Mouse (Mus musculus) adrenal gland, adult (tissue): ENCODE results near the gene Mex3b.

Source experiments
- DNase-seq, 2 experiments: peaks; one replicate each; pipeline ENCODE4 v3.0.0; 2022 to 2023; ENCODE audit warnings: low spot score in 1 of 2; ENCODE audit not compliant: inconsistent age in 2 of 2

The Mex3b gene

DNA sequence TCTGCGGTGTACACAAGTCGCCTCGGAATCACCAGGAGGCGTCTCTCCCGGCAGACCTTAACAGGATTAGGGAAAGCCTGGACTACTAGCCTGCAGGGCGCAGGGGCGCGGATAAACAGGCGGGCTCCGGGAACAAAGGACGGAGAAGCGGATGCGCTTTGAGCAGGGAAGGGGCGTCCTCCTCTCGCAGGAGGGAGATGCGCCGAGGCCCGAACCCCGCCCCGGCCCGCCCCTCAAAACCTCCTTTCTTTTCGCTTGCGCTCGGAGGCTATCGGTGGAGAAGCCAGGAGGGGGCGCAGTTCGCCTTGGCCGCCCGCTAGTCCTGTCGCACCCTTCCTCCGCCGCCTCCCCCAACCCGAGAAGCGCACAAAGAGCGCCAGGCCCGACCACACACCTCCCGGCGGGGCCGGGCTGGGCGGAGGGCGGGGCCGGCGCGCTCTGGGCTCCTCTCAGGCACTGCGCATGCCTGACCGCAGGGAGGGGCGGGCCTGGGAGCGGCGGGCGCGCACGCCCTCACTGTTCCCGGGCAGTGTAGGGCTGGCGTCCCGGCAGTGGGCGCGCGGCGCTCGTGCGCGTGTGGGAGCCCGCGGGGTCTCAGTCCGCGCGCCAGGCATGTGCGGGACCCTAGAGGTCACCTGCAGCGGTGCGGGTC is 1.2 kb upstream of the Mex3b start:
- DNase-seq = peak; percentile 98 to 99

GRCm38 (mm10) chr7:82866486-82867270 is 455 bp upstream of the Mex3b start:
- peak; percentile 94 to 98 for DNase-seq

DNA sequence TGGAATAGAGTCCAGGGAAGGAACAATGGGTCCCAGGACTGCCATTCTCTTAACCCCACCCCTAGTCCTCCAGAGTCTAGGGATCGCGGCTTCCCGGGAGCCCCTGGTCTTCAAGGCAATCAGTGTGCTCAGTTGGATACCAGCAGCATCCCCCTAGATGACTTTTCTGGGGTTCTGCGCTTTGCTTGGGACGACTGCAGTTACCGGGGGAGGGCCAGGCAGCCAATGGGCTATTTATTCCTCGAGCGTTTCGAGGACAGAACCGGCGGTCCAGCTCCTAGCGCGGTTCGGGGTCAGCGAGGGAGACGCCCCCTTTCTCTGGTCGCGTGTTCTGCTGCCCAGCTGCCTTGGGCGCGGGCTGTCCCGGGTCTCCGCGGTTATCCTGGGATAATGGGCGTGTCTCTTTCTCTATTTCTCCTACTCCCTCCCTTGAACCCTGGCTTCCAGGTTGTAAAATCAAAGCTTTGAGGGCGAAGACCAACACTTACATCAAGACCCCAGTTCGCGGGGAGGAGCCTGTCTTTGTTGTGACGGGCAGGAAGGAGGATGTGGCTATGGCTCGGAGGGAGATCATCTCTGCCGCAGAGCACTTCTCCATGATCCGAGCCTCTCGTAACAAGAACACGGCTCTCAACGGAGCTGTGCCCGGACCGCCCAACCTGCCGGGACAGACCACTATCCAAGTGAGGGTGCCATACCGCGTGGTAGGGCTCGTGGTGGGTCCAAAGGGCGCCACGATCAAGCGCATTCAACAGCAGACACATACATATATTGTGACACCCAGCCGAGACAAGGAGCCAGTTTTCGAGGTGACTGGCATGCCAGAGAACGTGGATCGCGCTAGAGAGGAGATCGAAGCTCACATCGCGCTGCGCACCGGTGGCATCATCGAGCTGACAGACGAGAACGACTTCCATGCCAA is 1.4 kb downstream of the Mex3b start:
- peak; percentile 36 to 65 for DNase-seq

DNA sequence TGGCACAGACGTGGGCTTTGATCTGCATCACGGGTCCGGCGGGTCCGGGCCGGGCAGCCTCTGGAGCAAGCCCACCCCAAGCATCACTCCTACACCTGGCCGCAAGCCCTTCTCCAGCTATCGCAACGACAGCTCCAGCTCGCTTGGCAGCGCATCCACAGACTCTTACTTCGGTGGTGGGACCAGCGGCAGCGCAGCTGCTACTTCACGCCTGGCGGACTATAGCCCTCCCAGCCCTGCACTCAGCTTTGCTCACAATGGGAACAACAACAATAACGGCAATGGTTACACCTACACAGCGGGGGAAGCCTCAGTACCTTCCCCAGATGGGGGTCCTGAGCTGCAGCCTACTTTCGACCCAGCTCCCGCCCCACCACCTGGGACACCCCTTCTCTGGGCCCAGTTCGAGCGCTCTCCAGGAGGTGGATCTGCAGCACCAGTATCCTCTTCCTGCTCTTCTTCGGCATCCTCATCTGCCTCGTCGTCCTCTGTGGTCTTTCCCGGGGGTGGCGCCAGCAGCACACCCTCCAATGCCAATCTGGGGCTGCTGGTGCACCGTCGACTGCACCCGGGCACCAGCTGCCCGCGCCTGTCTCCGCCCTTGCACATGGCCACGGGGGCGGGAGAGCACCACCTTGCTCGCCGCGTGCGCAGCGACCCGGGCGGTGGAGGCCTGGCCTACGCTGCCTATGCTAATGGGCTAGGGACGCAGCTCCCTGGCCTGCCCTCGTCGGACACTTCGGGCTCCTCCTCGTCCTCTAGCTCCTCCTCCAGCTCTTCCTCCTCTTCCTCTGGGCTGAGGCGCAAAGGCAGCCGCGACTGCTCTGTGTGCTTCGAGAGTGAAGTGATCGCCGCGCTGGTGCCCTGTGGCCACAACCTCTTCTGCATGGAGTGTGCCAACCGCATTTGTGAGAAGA is 2.4 kb downstream of the Mex3b start:
- DNase-seq = peak; percentile 56 to 80

GRCm38 (mm10) chr7:82870148-82870513 is 3.0 kb downstream of the Mex3b start:
- DNase-seq = no peak

DNA sequence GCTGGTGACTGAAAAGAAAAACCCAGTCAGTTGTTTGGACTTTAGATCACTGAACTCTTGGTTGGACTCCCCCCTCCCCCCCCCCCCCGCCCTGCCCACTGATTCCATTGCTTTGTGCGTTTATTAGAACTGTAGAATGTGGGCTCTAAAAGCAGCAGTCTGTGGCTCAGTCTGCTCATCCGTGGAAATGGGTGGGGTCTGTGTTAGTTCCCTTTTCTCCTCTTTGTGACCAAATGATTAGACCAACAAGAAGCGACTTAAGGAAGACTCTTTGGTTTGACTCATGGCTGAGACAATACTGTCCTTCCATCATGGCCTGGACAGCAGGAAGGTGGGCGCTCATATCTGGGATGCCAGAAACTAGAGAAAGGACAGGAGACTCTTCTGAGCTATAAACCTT is 9.4 kb downstream of the Mex3b start:
- no peak for DNase-seq

DNA sequence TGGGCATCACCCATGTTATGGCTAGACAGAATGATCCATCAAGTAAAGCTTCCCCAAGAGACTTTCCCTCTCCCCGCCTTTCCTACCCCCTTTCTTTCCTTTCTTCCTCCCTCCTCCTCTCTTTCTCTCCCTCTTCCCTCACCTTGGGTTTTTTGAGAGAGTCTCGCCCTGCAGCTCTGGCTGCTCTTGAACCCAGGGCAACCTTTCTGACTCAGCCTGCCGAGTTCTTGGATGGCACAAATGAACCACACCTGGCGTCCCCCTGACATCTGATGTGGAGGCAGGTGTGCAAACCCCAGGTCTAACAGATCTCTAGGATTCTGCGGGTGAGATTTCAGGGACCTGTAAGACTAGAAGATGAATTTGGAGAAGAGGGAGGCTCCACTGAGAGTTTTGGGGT is 12.9 kb downstream of the Mex3b start:
- no peak for DNase-seq

DNA sequence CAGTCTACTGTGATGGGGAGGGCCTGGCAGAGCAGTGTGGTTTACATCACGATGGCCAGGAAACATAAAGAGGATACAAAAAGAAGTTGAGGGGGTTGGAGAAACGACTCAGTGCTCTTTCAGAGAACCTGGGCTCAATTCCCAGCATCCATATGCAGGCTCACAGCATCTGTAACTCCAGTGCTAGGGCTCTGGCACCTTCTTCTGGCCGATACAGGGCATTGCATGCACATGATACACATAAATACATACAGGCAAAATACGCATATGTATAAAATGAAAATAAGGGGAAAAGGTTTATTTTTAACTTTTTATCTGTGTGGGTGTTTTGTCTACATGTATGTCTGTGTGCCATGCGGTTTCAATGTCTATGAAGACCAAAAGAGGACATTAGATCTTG is 13.6 kb downstream of the Mex3b start:
- DNase-seq = no peak

DNA sequence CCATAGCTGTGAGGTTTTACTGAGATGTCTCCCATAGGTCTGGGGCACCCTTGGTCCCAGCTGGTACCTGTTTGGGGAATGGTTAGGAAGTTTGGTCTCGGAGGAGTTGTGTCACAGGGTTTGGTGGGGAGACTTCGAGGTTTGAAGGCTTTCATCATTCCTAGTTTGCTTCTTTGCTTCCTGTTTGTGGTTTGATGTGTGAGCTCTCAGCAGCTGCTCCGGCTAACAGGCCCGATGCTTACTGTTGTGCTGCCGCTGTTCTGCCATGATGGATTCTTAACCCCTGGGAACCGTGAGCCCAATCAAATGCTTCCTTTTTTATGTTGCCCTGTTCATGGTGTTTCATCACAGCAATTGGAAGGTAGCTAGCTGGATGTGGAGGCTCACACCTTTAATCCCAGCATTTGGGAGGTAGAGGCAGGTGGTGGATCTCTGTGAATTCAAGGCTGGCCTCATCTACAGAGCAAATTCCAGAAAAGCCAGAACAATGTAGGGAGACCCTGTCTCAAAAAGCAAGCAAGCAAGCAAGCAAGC is 23.3 kb downstream of the Mex3b start:
- DNase-seq = no peak

DNA sequence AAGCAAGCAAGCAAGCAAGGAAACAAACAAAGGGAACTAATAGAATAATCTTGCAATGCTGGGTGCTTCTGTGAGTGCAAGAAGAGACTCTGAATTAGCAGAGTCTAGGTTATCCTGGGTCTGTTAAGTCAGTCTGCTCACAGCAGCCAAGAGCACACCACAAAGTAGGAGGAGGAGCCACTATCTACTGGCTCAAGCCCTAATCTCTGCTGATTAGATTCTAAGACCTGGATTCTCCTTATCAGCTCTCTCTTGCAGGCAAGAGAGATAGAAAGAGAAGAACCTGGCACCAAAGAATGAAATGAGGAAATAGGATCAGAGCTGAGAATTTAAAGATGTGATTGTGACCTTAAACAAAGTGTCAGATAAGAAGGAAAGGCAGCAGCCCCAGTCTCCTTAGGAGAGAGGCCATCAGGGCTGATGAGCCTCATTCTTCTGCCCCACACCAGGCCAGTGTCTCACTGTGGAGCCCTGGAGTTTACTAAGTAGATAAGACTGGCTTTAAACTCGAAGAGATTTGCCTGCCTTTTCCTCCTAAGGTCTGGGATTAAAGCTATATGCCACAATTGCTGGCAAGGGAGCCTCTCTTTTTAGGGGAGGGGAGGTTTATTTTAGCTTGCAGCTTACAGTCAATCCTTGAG is 23.9 kb downstream of the Mex3b start:
- no peak for DNase-seq

GRCm38 (mm10) chr7:82894366-82894765 is 27.2 kb downstream of the Mex3b start:
- peak in 1 of 2 experiments; percentile 29 for DNase-seq

DNA sequence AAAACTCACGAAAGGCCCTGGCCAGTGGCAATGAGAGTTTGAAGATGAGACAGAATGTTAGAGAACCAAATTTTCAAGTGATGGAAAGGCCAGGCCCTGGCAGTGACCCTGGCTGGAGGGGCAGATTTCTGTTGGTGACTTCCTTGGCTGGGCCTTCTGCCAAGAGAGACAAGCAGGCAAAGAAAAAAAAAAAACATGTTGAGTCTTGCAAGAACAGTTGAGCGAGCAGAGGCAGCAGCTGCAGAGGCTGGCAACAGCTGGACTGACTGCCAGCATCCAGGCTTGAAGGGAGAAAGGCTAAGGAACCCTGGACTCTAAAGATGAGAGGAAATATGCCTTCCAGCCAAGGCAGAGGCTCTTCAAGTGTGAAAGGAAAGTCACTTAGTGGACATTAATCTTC is 28.5 kb downstream of the Mex3b start:
- peak; percentile 20 to 67 for DNase-seq

DNA sequence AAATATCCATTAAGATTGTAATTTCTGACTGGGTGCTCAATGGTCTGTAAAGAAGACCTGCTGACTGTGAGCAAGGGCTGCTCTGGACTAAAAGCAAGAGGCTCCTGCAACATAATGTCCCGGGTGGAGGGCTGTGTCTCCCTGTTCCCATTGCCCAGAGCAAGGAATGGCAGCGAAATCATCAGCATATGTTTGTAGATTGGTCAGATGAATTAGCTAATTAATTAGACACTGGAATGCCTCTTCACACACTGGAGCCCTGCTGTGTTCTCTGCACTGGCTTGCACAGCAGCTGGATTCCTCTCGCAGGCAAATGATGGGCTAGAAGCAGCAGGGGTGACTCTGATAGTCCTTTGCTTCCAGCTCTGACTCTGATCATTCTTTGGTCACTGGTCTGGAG is 29.6 kb downstream of the Mex3b start:
- DNase-seq = no peak

DNA sequence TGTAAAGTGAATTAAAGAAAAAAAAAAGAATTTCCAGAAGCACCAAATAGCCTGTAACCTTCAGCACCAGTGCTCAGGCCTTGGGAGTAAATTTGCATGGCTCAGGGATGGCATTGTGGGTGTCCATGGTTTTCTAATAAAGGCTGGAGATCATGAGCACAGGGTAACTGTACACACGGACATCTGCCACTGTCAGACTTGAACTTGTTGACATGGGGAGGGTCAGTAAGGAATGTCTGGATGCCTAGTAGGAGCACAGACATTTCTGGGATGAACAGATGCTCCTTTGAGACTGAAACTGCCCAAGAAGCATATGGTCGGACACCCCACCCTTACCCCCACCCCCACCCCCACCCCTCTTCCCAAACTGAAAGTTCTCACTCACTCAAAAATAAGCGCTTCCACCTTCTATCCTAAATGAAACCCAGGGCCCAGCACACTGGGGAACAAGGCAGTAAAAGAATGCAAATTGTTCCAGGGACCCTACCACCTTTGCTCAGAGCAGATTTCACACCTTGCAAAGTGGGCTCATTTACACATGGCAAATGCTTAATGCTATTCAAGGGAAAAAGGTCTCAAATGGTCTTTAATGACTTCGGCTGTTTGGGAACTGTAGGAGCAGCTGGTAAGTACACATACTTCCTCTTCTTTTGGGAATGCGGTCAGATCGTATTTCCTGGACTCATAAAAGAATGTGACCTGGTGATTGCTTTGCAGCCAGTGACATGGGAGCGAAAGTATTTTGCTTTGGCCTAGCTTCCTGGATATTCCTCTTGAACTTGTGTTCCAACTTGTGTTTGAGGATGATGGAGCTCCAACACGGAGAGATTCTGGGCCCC is 32.5 kb downstream of the Mex3b start:
- DNase-seq = no peak

- no peak for DNase-seq
These were observed 35.9 kb downstream of the Mex3b start for GRCm38 (mm10) chr7:82903006-82903405.

DNA sequence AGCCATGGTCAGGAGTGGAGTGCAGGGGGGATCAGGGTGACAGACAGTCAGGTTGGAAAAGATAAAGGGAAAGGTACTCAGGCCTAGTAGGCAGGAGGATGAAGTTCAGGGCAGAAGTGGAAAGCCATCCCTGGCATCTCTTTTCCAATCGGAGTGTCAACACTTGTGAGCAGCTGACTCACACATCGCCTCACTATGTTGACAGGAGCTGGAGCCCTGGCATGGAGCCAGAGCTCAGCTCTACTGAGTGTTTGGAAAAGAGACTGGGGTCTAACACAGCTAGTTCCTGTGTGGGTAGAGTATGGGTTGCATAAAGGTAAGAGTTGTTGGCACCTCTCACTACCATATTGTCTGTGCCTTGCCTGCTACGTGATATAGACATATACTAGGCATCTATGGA is 38.4 kb downstream of the Mex3b start:
- DNase-seq = no peak

GRCm38 (mm10) chr7:82907081-82907480 is 39.9 kb downstream of the Mex3b start:
- peak in 1 of 2 experiments; percentile 24 for DNase-seq

- no peak for DNase-seq
These were observed 43.6 kb downstream of the Mex3b start for GRCm38 (mm10) chr7:82910536-82911384.
